Mouse (Mus musculus) embryonic fibroblast, embryonic 13.5 days (primary cell): Measurements from ENCODE around the gene Cyb561a3.

Experiments used
- CTCF ChIP-seq: IDR thresholded peaks from 2 replicates; pipeline ENCODE4 v1.5.1; 2011; ENCODE audit warnings: mild to moderate bottlenecking, control low read depth, low read length, moderate library complexity, borderline replicate concordance; ENCODE audit not compliant: insufficient read depth
- POLR2A ChIP-seq: IDR thresholded peaks from 2 replicates; pipeline ENCODE4 v1.6.1; 2011; ENCODE audit warnings: low read depth, mild to moderate bottlenecking, control low read depth, low read length, moderate library complexity

GRCm38 (mm10) chr19:10557430-10557829, 19.5 kb upstream of the Cyb561a3 start:
- TF ChIP-seq POLR2A (no peak), CTCF (no peak)
